Mouse (Mus musculus) G1E (cell line): ENCODE results near the gene Zfyve21.

Experiments used
- CTCF ChIP-seq: IDR thresholded peaks from 2 replicates; pipeline ENCODE4 v1.5.1; 2012; ENCODE audit warnings: low read depth, low read length, inconsistent platforms, mixed read lengths
- GATA1 ChIP-seq: IDR thresholded peaks from 2 replicates; pipeline ENCODE4 v1.6.1; 2012; ENCODE audit warnings: borderline replicate concordance, low read length, inconsistent platforms, mixed read lengths
- TAL1 ChIP-seq: conservative IDR thresholded peaks from 2 replicates; pipeline ENCODE4 v1.6.1; 2012; ENCODE audit warnings: low read depth, low read length, inconsistent platforms, mixed read lengths

GRCm38 (mm10) chr12:111843470-111843869 lies 29.5 kb downstream of the Zfyve21 start:
- TF ChIP-seq GATA1 (no peak), CTCF (no peak), TAL1 (no peak)
